In genomic region chr12:77092143-77092542, GRCm38 (mm10) we compare ENCODE assay signal across 17 mouse cellular contexts.
"Had no signal": no experiment of that assay in that cellular context is flagged by ENCODE, and none has a peak within 500 bp of the region (broad histone marks: within the 10 kb centered on the region; RNA-seq: fewer than 3 reads in every experiment).

No protein-coding gene starts in this region.

- H3K27ac ChIP-seq: gastrocnemius, adult 2 months; heart, embryonic 10.5 days; hindbrain, embryonic 10.5 days; hindbrain, embryonic 12.5 days; hindbrain, embryonic 14.5 days; intestine, embryonic 15.5 days; kidney, postnatal 0 days; limb, embryonic 13.5 days; limb, embryonic 15.5 days; liver, embryonic 12.5 days; liver, embryonic 14.5 days had no signal

- ATAC-seq: hindbrain, embryonic 16.5 days; inflammation-experienced regulatory T-cells, adult 6 months; intestine, embryonic 15.5 days; intestine, postnatal 0 days; liver, embryonic 12.5 days had no signal

- H3K9me3 ChIP-seq: heart, embryonic 10.5 days; heart, embryonic 12.5 days; hindbrain, embryonic 10.5 days; hindbrain, embryonic 12.5 days; intestine, embryonic 15.5 days; limb, embryonic 13.5 days; limb, embryonic 15.5 days; liver, embryonic 12.5 days had no signal

- H3K4me2 ChIP-seq: heart, embryonic 12.5 days; hindbrain, embryonic 12.5 days; hindbrain, embryonic 14.5 days; intestine, embryonic 15.5 days; limb, embryonic 13.5 days; limb, embryonic 15.5 days; liver, embryonic 12.5 days had no signal

- DNase-seq: gastrocnemius, adult 2 months; gastrocnemius, postnatal 10 days; gastrocnemius, postnatal 36 days had no signal

- H3K36me3 ChIP-seq: heart, embryonic 10.5 days; heart, embryonic 12.5 days; hindbrain, embryonic 10.5 days; hindbrain, embryonic 12.5 days; intestine, embryonic 15.5 days; limb, embryonic 13.5 days; limb, embryonic 15.5 days; liver, embryonic 12.5 days had no signal

- H3K27me3 ChIP-seq: heart, embryonic 12.5 days; hindbrain, embryonic 12.5 days; intestine, embryonic 15.5 days; limb, embryonic 13.5 days; limb, embryonic 15.5 days; liver, embryonic 12.5 days had no signal

- H3K4me3 ChIP-seq: gastrocnemius, adult 2 months; heart, embryonic 10.5 days; heart, embryonic 12.5 days; hindbrain, embryonic 10.5 days; hindbrain, embryonic 12.5 days; intestine, embryonic 15.5 days; limb, embryonic 13.5 days; limb, embryonic 15.5 days; liver, embryonic 12.5 days had no signal

- H3K4me1 ChIP-seq: hindbrain, embryonic 10.5 days; hindbrain, embryonic 12.5 days; limb, embryonic 13.5 days had no signal

- H3K9ac ChIP-seq: heart, embryonic 12.5 days; hindbrain, embryonic 12.5 days; hindbrain, embryonic 14.5 days; intestine, embryonic 15.5 days; limb, embryonic 13.5 days; limb, embryonic 15.5 days; liver, embryonic 12.5 days; liver, embryonic 14.5 days had no signal
